Mouse (Mus musculus): ENCODE data around the gene Trim66.

Trim66 gene

DNA sequence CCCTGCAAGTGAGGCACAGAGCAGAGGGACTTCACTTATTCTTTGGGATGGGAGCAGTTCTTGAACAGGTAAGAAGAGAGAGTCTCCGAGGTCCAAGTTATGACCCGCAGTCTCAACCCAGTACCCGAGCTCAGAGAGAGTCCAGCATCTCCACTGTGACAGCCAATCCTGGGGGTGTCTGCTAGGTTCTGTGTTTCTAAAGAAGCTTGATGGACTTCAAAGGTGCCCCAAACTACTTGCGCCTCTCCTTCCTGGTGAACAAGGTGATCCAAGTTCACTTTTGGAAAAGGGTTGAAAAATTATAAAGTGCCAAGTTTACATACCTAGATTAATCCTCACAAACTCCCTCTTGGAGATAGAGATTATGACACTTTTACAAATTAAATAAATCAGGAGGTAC lies at the start of gene Trim66:
Gene Trim66 (minus strand): TSS at position 101 of the 400 bp plus-strand sequence.
- no peak for DNase-seq

DNA sequence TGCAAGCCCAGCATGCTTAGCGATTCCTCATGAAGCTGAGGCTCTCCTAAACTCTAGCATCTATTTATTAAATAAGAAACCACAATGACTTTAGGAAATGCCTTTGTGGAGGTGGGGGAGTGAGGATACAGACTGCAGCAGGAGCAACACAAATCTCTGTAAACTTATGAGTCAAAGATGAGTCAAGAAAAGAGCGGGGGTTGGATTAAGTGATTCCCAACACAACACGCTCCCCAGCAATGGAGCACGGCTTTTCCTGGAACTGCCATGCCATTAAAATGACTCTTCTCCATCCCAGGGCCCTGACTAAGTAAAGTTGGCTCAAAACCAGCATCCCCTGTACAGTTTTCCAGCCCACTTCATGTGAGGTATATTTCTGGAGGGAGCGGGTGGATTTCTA lies 38.8 kb upstream of the Trim66 start:
- DNase-seq: no peak

DNA sequence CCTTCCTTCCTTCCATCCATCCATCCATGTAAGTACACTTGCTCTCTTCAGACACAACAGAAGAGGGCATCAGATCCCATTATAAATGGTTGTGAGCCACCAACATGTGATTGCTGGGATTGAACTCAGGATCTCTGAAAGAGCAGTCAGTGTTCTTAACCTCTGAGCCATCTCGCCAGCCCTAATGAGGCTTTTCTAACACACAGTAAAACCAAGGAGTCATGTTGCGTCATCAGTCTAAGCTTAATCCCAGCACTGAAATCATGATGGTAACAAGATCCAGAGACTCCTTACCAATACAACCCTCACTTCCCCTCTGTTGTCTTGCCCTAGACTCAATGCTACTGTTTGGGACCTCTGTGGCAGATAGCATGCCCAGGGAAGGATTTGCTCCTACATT lies 38.3 kb upstream of the Trim66 start:
- no peak for DNase-seq

DNA sequence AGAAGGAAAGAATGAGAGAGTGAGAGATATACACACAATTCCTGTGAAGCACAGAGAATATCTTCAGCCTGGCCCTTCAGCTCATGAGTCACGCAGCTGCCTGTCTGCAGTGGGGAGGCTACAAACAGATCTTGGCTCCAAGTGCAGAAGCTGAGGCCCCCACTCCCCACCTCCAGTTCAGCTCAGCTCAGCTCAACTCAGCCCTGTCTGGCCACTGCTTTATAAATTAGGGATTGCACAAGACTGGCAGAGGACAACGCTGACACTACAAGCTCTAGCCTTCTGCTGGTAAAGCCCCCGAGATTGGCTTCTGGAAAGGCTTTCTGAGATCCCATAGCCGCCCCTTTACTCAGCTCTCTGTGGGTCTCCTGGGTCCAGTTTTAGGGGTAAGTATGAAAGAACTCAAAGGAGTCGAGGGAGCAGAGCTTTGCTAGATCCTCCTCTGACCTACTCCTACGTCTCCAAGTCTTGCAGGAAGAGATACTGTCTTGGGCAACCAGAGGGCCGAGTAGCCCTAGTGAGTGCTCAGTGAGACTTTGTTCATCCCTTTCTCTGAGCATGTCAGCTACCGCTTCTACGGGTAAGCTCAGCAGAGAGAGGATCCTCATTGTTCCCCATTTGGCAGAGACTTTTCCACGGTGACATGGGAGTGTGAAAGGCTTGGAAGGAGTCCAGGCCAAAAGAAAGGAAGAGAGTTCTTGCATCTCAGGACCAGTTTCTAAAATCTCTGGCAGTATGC lies 37.5 kb upstream of the Trim66 start:
- DNase-seq: no peak

DNA sequence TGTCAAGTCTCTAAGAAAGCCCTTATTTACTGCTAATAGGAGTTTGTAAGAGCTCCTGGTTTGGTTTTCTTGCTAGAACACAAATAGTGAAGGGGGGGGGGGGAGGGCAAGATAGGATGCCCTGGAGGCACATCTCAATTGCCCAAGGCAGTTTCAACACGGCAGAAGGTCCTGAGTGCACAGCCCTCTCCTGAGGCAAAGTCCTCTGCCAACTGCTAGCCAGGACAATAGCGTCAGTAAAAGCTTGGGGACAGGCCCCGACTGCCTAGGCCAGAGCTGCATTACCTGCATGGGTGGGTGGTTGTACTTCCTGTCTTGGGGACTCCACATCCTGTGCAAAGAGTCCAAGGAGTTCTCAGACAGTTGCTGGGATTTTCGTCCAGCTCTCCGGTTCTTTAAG lies 36.9 kb upstream of the Trim66 start:
- DNase-seq: no peak

DNA sequence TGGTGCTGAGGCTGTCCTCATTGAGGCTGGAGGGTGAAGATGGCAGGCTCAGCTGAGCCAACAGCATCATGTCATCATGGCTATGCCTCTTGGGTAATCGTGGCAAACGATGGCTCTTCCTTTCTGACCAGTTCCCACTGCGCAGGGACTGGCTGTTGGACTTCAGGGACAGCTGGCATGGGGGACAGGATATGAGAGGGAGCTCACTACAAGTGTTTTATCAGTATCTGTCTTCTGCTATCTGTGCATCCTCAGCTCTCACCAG lies 34.4 kb upstream of the Trim66 start:
- no peak for DNase-seq

DNA sequence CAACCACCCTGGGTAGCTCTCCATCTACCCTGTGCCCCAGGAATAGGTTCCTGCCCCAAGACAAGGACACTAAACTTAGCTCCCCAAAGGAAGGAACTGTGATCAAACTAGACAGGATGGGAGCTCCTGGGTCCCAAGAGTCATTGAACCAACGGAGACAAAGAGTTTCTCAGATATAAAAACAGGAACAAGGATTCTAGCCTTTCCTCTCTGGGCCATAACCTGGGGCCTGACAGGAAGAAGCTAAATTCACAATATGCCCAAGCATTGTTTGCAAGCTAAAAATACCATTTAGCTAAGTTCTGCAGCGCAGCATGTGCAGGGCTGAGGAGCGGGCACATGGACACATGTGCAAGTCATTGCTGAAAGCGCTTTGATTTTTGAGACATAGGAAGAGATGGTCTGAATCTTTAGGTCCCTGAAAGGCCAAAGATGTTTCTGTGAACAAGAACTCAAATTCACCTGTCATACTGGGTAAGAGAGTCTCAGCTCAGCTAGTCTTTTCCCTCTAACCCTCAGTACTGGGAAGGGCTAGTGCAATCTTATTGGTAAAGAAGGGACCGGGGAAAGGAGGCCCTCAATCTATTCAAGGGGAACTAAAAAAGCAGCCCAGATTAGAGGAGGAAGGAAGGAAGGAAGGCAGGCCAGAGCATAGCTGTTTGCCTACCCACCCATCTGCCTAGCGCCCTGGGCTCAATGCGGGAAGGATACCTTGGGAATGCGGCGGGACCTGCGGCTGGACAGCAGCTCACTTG lies 33.9 kb upstream of the Trim66 start:
- DNase-seq: peak; percentile 33

DNA sequence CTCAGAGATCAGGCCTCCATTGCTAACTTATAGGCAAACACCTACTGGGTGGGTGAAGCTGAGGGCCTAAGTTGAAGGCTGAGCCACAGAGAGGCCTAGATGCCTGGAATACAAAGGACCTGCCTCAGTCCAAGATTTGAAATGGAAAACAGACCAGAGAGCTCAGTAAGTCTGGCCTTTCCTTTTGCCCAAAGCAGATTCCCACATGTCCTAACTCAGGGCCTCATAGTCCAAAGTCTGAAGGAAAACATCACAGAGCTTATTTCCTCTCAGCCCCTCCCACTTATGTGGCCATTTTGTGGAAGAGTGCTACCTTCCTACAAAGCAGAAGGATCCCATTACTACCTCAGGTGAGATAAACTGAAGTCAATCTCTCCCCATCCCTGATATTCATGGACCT lies 33.0 kb upstream of the Trim66 start:
- DNase-seq: no peak

DNA sequence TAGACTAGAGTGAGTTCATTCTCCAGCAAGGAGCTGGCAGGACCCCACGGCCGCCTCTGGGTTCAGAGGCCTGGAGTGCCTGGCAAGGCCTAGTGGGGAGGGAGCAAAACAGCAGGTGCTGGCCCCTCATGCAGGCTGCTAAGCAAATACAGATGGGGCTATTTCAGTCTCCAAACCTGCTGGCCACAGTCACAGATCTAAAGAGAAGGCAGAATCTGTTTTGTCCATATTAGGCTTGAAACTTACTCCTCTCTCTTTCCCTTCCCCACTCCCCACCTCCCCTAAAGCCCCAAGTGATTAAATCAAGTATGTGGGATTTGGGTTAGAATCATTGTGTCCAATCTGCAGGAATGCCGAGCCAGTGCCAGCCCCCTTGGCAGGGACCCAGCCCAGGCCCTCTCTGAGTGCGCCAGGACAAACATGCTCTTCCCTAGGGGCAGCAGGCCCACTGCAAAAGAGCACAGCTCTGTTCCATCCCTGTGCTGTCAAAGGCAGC lies 28.6 kb upstream of the Trim66 start:
- DNase-seq: no peak

DNA sequence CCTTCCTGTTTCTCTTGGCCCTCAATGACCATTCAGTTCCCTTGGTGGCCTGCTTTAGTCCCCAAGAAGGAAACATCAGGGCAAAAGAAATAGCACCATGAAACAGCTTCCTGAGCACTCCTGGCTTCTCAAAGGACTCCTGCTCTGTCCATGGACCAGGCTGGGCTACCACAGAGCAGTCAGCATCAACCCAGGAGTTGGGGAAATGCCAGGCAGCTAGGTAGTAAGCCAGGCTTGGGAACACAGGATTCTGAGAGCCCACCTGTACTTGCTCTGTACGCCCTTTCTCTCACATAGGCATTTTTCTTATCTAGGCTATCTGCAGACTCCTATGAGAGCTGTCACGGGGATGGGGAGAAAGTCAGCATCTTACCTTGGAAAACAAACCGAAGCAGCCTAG lies 27.0 kb upstream of the Trim66 start:
- no peak for DNase-seq

DNA sequence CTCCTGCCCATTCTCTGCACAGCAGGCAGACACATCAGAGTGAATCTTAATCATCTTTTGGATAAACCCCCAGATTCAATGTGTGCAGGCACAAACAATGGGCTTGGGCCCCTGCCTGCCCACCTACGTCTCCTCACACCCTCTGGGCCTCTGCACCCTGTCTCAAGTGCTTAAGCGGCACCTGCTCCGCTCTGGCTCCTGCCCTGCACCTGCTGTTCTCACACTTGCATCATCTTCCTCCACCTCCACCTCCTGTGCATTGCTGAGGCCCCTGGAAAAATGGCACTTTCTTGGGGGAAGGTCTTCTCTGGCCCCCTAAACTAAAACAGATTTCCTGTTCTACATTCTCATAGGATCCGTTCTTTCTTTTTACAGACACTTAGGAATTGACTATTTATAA lies 26.0 kb upstream of the Trim66 start:
- DNase-seq: no peak

DNA sequence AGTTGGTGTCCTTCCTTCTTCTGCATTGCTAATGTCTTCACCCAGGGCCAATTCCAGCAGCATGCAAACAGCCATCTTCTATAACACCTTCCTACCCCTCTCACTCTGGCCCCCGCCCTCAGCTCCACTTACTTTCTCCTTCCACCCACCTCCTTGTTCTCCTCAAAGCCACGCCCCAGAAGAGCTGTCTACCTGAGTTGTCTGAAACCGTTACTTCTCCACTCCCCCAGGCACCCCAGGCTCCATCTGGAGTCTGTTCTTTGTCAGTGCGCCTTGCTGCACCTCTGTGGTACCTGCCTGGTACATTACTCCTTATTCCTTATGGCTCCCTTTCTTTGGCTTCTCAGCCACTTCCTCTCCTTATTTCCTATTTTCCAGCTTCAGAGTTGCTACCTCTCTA lies 25.2 kb upstream of the Trim66 start:
- no peak for DNase-seq

DNA sequence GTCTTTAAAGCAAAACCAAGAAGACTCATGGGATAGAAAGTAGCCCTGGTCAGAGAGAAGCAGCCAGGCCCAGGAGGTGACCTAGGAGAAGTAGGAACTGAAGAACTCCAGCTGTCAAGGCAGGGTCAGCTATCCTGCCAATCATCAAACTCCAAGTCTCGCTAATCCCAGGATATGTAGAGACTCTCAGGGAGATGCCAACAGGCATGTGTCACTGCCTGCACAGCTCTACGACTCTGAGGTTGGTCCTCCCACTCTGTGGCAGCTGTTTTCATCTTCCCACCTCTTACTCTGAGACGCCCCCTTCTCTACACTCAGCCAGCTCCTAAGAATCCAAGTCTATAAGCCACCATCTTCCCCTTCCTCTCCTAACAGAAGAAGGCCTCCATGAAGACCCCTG lies 24.8 kb upstream of the Trim66 start:
- no peak for DNase-seq

DNA sequence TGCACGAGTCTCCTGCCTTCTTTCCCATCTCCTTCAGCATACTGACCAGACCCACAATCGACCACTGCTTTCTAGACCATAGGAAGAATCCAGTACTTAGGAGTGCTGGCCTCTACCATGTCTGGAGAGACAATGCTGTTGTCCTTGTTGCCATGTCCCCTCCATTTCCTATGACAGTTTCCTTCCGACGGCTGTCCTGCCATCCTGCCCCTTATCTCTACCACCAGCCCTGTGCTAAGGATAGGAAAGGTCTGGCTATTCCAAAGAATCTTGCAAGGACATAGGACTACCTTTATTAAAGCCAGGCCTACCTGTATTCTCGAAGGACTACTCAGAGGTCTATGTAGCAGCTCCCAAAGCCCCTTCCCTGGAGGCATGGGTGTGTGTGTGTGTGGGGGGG lies 23.6 kb upstream of the Trim66 start:
- no peak for DNase-seq

DNA sequence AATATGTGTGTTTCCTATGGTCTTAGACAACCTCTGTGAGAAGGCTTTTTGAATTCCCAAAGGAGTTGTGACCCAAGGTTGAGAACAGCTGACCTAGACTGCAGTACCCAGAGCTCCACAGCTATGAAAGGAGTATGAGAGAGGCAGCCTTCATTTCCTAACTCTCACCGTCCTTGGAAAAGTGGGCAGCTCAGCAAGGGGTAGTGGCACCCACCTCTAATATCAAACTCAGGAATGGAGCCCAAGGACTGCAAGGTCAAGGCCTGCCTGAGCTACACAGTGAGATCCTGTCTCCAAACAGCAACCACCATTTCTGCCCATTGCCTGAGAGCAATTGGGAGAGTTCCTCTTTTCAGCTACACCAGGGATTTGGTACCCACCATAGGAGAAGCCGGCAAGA lies 21.8 kb upstream of the Trim66 start:
- no peak for DNase-seq

DNA sequence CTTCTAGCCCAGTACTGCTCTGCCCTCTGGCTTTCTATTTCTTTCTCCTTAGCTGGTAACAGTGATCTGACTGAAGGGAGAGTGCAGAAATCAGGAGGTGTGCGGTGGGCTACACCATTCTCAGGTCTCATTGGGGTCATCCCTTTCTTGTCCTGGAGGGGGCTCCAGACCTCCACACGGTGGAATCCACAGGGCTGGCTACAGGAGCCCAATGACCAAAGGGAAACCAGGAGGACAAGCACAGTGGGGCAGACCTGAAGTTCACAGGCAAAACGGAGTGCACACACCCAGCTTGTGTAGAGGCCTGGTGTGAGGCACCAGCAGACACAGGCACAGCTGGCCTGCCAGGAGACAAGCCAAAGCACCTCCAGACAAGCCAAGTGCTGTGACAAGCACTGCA lies 20.4 kb upstream of the Trim66 start:
- peak; percentile 60 for DNase-seq

DNA sequence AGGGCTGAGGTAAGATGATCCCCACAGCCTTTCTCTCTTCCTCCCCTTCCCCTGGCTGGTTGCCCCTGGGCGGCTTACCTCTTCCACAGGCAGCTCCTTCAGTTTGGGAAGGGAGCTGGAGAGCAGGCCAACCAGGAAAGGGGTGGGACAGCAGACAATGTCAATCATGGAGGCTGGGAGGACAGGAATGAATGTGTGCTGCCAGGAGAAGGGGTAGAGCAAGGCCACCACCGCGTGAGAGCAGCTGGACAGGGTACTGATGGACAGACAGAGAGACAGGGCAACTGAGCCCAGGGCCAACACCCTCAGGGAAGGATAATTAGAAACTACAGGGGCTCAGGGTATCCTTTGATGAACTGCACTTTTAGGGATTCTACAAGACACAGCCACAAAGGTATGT lies 19.6 kb upstream of the Trim66 start:
- no peak for DNase-seq

DNA sequence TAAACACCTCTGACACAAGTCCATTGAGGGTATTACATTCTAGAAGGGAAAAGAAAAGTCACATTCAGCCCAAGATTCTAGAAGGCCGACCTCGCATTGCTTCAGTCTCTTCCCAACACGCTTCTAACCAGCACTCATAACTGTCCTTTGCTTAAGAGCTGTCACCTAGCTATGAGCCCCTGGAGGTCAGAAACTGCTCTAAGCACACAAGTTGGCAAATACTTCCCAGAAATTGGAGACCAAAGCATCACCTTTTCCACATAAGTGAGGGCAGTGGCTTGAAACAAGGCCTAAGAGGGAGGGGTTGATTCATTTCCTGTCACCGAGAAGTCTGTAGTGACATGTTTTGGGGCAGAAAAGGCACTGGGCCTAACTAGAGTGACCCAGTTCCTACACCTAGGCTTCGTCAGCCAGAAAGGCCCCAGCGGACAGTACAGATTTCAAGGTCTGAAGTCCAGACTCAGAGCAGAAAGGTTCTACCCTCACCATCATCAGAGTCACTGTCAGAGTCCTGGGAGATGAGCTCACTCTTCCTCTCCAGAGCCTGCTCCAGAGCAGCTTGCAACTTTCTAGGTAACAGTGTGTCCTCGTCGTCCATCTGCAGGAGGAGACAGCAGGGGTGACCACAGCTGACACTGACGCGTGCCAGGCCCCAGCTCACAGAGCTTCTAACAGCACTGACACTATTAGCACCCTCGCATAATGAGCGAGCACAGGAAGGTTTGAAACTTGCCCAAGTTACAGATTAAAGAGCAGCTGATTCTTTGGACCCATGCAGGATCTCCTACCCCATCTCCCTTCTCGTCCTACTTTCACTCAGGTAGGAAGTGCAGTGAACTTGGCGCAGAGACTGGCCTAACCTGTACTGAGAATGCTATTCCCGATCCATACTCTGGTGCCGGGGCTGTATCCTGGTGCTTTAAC lies 18.1 kb upstream of the Trim66 start:
- peak; percentile 65 for DNase-seq

DNA sequence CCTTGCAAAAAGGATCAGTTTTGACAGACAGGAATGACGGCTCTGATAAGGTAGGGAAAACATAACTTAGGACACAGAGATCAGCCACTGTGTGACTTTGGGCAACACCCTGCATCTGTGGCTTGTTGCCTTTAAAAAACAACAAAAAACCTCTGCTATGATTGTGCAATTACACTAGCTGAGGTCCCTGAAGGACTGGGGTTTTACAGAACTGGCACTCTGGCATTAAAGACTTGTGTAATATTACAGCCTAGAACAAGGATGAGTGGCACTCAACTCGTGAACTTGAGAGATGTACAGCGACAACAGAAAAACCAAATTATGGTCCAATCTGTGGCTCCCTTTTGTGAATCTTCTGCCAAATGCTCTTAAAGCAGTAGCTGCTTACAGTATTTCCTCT lies 16.8 kb upstream of the Trim66 start:
- DNase-seq: no peak

DNA sequence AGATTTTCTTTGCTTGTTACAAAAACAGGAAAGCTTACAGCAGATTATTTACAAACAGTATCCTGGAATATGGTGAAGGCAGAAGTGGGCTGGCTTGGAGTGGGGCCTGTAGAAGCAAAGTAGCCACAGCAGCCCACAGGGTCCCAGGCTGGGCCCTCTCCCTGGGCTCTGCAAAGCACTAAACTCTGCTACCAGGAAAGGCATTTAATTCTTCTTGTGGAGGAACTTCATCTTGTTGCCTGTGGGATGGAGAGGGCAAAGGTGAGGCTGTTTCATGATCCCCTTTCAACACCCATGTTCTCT lies 16.5 kb upstream of the Trim66 start:
- DNase-seq: no peak

DNA sequence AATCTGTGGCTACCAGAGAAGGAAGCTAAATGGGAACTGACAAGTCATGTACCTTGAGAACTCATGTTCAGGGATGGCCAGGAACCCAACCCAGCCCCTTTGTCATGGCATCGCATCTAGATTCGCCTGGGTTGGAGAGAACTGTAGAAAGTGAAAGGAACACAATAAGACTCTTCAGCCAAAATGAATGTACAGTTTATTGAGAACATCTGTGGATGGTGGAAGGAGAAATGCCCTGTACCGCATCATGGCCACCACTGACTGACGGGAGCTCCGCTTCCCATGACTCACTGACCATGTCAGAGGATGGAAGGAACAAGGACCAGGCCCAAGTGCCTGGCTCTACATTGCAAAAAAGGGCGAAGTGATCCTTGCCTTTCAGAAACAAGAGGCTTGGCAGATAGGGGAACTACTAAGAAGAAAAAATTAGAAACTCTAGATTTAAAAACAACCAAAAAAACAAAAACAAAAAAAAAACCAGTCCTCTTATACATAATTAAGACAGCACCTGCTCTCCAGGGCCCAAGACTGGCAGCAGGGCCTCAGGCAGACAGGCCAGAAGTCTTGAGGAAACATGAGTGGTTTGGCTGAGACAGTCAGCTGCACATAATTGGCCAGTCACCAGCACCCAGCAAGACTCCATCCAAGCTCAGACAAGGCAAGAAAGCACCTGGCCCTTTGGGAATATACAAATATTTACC lies 16.0 kb upstream of the Trim66 start:
- no peak for DNase-seq

DNA sequence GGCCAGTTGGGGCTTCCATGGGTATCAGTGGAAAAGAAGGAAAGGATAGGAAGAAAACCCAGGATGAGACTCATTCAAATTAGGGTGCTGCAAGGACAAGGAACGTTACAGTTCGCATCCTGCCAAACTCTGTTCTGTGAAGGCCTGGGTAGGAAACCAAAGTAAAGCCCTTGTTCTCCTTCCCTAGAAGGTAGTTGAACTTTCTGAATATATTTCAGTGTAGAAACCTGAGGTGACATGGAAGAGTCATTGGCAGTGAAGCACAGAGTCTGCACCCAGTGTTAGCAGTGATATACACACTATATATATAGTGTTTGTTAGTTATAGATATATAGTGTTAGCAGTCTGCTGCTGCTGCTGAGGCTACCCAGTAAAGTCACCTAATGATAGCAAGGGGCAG lies 15.4 kb upstream of the Trim66 start:
- DNase-seq: no peak

DNA sequence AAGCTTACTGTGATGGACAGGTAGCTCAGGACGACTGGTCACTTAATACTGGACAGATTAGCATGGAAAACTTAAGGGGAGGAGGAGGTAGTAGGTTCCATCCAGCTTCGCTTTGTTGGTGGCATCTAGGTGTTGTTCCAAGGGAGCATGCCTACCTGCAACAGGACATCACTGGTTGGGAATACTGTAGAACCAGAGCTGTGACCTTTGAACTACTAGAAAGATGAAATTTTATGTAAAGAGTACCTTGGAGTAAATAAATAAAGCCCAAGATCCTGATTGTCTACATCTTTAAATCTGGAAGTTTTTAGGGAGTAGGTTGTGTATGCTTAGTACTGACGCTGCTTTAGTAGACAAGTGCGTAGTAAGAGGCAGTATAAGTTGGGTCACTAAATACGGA lies 14.2 kb upstream of the Trim66 start:
- no peak for DNase-seq

Data from kidney, adult 9 months (tissue).